Comparison of ENCODE assay signal across 28 mouse cellular contexts in genomic region chrX:129776761-129777160, GRCm38 (mm10). TPM values are rescaled to one million over a fixed set of nuclear protein-coding genes. Genes with fewer than 3 reads are reported as not detected.
DNase-seq lines count a peak whose midpoint lies in the region; ATAC-seq and TF ChIP-seq lines count a peak whose summit lies in the region.
"Had no signal": no experiment of that assay in that cellular context is flagged by ENCODE, and none has a peak within 500 bp of the region (broad histone marks: within the 10 kb centered on the region; RNA-seq: fewer than 3 reads in every experiment).

No protein-coding gene starts in this region.

- H3K4me3 ChIP-seq in layer of hippocampus, adult 2 months = no peak overlapping the region
- H3K4me3 ChIP-seq: embryonic facial prominence, embryonic 13.5 days; forebrain, embryonic 10.5 days; forebrain, embryonic 15.5 days; hindbrain, embryonic 12.5 days; limb, embryonic 10.5 days; limb, embryonic 15.5 days; lung, embryonic 15.5 days; neural tube, embryonic 15.5 days had no signal

- peak; percentile 33 for TF ChIP-seq CTCF in layer of hippocampus, adult 2 months (conservative IDR thresholded peaks at IDR 0.05)

- no peak for ATAC-seq in CD4-positive, CD25-positive, alpha-beta regulatory T cell, adult 4 months
- ATAC-seq in common myeloid progenitor, adult 5-6 weeks (replicated peaks; ENCODE audit: low read depth, poor library complexity, severe bottlenecking) = peak; percentile 57; the same call in 1 of the 2 replicates
- ATAC-seq: forebrain, embryonic 15.5 days; Patski had no signal

- DNase-seq in CD4-positive, CD25-positive, alpha-beta regulatory T cell, adult 2 months (ENCODE audit: low read depth, low spot score) = peak; percentile 16
- no peak for DNase-seq in layer of hippocampus, adult 2 months (ENCODE audit: low spot score in 2 of 2)
- no peak for DNase-seq in layer of hippocampus, postnatal 14 days (ENCODE audit: low spot score in 2 of 2)
- peak; percentile 11 for DNase-seq in naive thymus-derived CD4-positive, alpha-beta T cell, adult 2 months (ENCODE audit: low read depth)
- no peak for DNase-seq in retina, postnatal 1 day
- DNase-seq in adipocyte (ENCODE audit: low spot score) = no peak
- DNase-seq: adrenal gland, postnatal 14 days; cerebellum, adult 11 months; cerebellum, adult 9-11 months; gastrocnemius, postnatal 14 days; heart, postnatal 36 days; kidney, adult 18-20 months; kidney, postnatal 4 days; midbrain, embryonic 14.5 days; right cerebral cortex, adult 18-20 months; thymus, postnatal 14 days had no signal

- no peak overlapping the region for H3K27ac ChIP-seq in layer of hippocampus, adult 2 months
- H3K27ac ChIP-seq: embryonic facial prominence, embryonic 13.5 days; forebrain, embryonic 10.5 days; forebrain, embryonic 15.5 days; hindbrain, embryonic 12.5 days; limb, embryonic 10.5 days; limb, embryonic 15.5 days; liver, embryonic 14.5 days; lung, embryonic 15.5 days; neural tube, embryonic 15.5 days had no signal

RNA-seq across cellular contexts. Expression of gene Diaph2, which starts 27.2 kb away (rescaled TPM):
- polyA plus RNA-seq in CD4-positive, CD25-positive, alpha-beta regulatory T cell, adult 4 months (2017; shearing (Covaris generic)) = 1 to 10 TPM; 4.1 to 5.8 TPM
- 10 to 100 TPM; 25.8 to 30.5 TPM for total RNA-seq in layer of hippocampus, adult 2 months (2021)
- 10 to 100 TPM; 17.7 to 17.9 TPM for total RNA-seq in layer of hippocampus, postnatal 14 days (2021)
- total RNA-seq in common myeloid progenitor, adult 5-6 weeks (2017) = 6.3 and 6.9 TPM in 2 replicates

Comparison
In these comparisons a context has a peak if more than half of its experiments do, and no peak if none do; other contexts are left out.
1. DNase-seq: peak in CD4-positive, CD25-positive, alpha-beta regulatory T cell, adult 2 months (single experiment) and naive thymus-derived CD4-positive, alpha-beta T cell, adult 2 months (single experiment); none in layer of hippocampus, adult 2 months (0 of 2), layer of hippocampus, postnatal 14 days (0 of 2), retina, postnatal 1 day (single experiment) and adipocyte (single experiment).